Mouse (Mus musculus) megakaryocyte, embryonic 14.5 days (primary cell): ENCODE data around the gene Grem2.

Experiments
- FLI1 ChIP-seq: IDR thresholded peaks from 2 replicates; pipeline ENCODE4 v1.6.1; 2012; ENCODE audit warnings: low read length, inconsistent platforms, mixed read lengths
- GATA1 ChIP-seq: IDR thresholded peaks from 3 replicates; pipeline ENCODE4 v1.6.1; 2012; ENCODE audit warnings: mixed read lengths, low read length, inconsistent platforms, borderline replicate concordance

DNA sequence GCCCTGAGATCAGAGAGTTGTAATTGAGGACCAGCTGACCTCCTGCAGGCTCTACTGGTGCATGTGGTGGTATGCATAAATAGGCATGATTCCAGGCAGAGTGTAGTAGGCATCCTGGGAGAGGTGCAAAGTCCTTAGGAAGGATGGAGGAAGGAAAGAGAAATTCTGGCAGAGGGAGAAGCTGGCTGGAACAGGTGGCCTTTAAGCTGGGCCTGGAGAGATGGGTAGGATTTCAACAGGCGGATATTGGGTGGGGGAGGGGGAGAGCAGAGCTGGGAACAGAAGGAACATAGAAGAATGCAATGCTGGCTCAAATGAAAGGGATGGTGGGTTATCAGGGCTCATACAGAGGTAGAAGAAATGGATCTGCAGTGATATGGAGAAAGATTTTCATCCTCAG is 18.9 kb downstream of the Grem2 start:
- TF ChIP-seq GATA1 (no peak), FLI1 (no peak)
